In genomic region chr5:32124957-32125356, GRCm38 (mm10) we compare ENCODE assay signal across 25 mouse cellular contexts. TPM values are rescaled to one million over a fixed set of nuclear protein-coding genes. Genes with fewer than 3 reads are reported as not detected.
DNase-seq lines count a peak whose midpoint lies in the region; ATAC-seq and TF ChIP-seq lines count a peak whose summit lies in the region.
"Had no signal": no experiment of that assay in that cellular context is flagged by ENCODE, and none has a peak within 500 bp of the region (broad histone marks: within the 10 kb centered on the region; RNA-seq: fewer than 3 reads in every experiment).

No protein-coding gene starts in this region.

- WGBS in intestine, embryonic 14.5 days = 69% methylated on average over 6 of the region's 6 CpGs
- 42% methylated on average over 6 of the region's 6 CpGs for WGBS in intestine, postnatal 0 days
- WGBS in stomach, embryonic 15.5 days = 62% methylated on average over 6 of the region's 6 CpGs
- 96% methylated on average over 6 of the region's 6 CpGs for WGBS in thymus, adult 2 months

- H3K27ac ChIP-seq in intestine, embryonic 14.5 days (ENCODE audit: low read depth) = no peak overlapping the region
- H3K27ac ChIP-seq in intestine, postnatal 0 days (ENCODE audit: low read depth, low read length) = no peak overlapping the region
- H3K27ac ChIP-seq in stomach, embryonic 15.5 days = peak overlapping the region; percentile 48; the same call in 1 of the 2 replicates
- no peak overlapping the region for H3K27ac ChIP-seq in thymus, adult 2 months (ENCODE audit: control insufficient read depth, insufficient read depth, low read length)
- H3K27ac ChIP-seq: embryonic facial prominence, embryonic 12.5 days; heart, embryonic 15.5 days; hindbrain, embryonic 10.5 days; hindbrain, embryonic 13.5 days had no signal

- H3K4me1 ChIP-seq in intestine, embryonic 14.5 days (replicated peaks; ENCODE audit: control insufficient read depth, insufficient read depth, low read length) = no peaks in the 10 kb centered on the region; the same call in 1 of the 2 replicates
- no peaks in the 10 kb centered on the region for H3K4me1 ChIP-seq in intestine, postnatal 0 days (replicated peaks; ENCODE audit: control insufficient read depth, insufficient read depth, low read length)
- H3K4me1 ChIP-seq in stomach, embryonic 15.5 days = peaks cover 15% of the 10 kb centered on the region
- H3K4me1 ChIP-seq in thymus, adult 2 months (replicated peaks; ENCODE audit: control insufficient read depth, insufficient read depth, low read length) = no peaks in the 10 kb centered on the region
- H3K4me1 ChIP-seq: embryonic facial prominence, embryonic 12.5 days; heart, embryonic 12.5 days; heart, embryonic 15.5 days had no signal

- no peaks in the 10 kb centered on the region for H3K9me3 ChIP-seq in intestine, embryonic 14.5 days (ENCODE audit: control insufficient read depth, low read length)
- H3K9me3 ChIP-seq in intestine, postnatal 0 days (ENCODE audit: control insufficient read depth) = no peaks in the 10 kb centered on the region
- no peaks in the 10 kb centered on the region for H3K9me3 ChIP-seq in stomach, embryonic 15.5 days
- H3K9me3 ChIP-seq: embryonic facial prominence, embryonic 12.5 days; embryonic facial prominence, embryonic 15.5 days; heart, embryonic 12.5 days; heart, embryonic 15.5 days; hindbrain, embryonic 10.5 days; hindbrain, embryonic 13.5 days had no signal

- TF ChIP-seq CTCF in intestine, postnatal 0 days (IDR thresholded peaks at IDR 0.05; ENCODE audit: low read depth) = no peak
- TF ChIP-seq CTCF in thymus, adult 2 months (IDR thresholded peaks at IDR 0.05; ENCODE audit: borderline replicate concordance, control insufficient read depth, extremely low read depth, insufficient read depth, low read length, poor library complexity) = no peak

- H3K4me3 ChIP-seq in intestine, embryonic 14.5 days (ENCODE audit: low read depth, low read length) = no peak overlapping the region
- H3K4me3 ChIP-seq in intestine, postnatal 0 days (ENCODE audit: low read depth, low read length) = no peak overlapping the region
- H3K4me3 ChIP-seq in stomach, embryonic 15.5 days (replicated peaks) = no peak overlapping the region
- H3K4me3 ChIP-seq in thymus, adult 2 months (ENCODE audit: control insufficient read depth, insufficient read depth, low read length) = no peak overlapping the region
- H3K4me3 ChIP-seq: embryonic facial prominence, embryonic 12.5 days; embryonic facial prominence, embryonic 15.5 days; heart, embryonic 12.5 days; heart, embryonic 15.5 days; hindbrain, embryonic 10.5 days; hindbrain, embryonic 13.5 days had no signal

- no peak overlapping the region for H3K9ac ChIP-seq in intestine, embryonic 14.5 days (ENCODE audit: low read length)
- H3K9ac ChIP-seq in intestine, postnatal 0 days (ENCODE audit: low read depth, low read length) = no peak overlapping the region
- no peak overlapping the region for H3K9ac ChIP-seq in stomach, embryonic 15.5 days
- H3K9ac ChIP-seq: embryonic facial prominence, embryonic 12.5 days; embryonic facial prominence, embryonic 15.5 days; forebrain, postnatal 0 days; heart, embryonic 12.5 days; heart, embryonic 15.5 days; hindbrain, embryonic 13.5 days had no signal

- H3K36me3 ChIP-seq in intestine, embryonic 14.5 days (ENCODE audit: control insufficient read depth, insufficient read depth, low read length) = no peaks in the 10 kb centered on the region
- no peaks in the 10 kb centered on the region for H3K36me3 ChIP-seq in intestine, postnatal 0 days (ENCODE audit: control insufficient read depth, insufficient read depth)
- H3K36me3 ChIP-seq in stomach, embryonic 15.5 days = no peaks in the 10 kb centered on the region
- H3K36me3 ChIP-seq in thymus, adult 2 months (ENCODE audit: control insufficient read depth, insufficient read depth, low read length) = no peaks in the 10 kb centered on the region
- H3K36me3 ChIP-seq: embryonic facial prominence, embryonic 12.5 days; embryonic facial prominence, embryonic 15.5 days; heart, embryonic 12.5 days; heart, embryonic 15.5 days; hindbrain, embryonic 10.5 days; hindbrain, embryonic 13.5 days had no signal

- 0 out of 2 replicates have a peak, but pooled peaks have one; percentile 37 for ATAC-seq in intestine, embryonic 14.5 days (replicated peaks; ENCODE audit: low FRiP score, low TSS enrichment, low read depth)
- peak; percentile 32; the same call in 1 of the 2 replicates for ATAC-seq in intestine, postnatal 0 days
- no peak for ATAC-seq in stomach, embryonic 15.5 days (ENCODE audit: insufficient read depth, low FRiP score, low read depth)
- ATAC-seq: activated CD4-positive, CD25-positive, alpha-beta regulatory T cell, adult 4 months; forebrain, embryonic 14.5 days; forebrain, postnatal 0 days; hindbrain, embryonic 16.5 days had no signal

- no peaks in the 10 kb centered on the region for H3K27me3 ChIP-seq in intestine, embryonic 14.5 days (replicated peaks; ENCODE audit: control insufficient read depth, insufficient read depth, low read length)
- H3K27me3 ChIP-seq in intestine, postnatal 0 days (replicated peaks; ENCODE audit: control insufficient read depth, insufficient read depth, low read length) = no peaks in the 10 kb centered on the region
- no peaks in the 10 kb centered on the region for H3K27me3 ChIP-seq in stomach, embryonic 15.5 days (replicated peaks)
- H3K27me3 ChIP-seq in thymus, adult 2 months (ENCODE audit: control insufficient read depth, insufficient read depth, low read length) = no peaks in the 10 kb centered on the region
- H3K27me3 ChIP-seq: embryonic facial prominence, embryonic 12.5 days; embryonic facial prominence, embryonic 15.5 days had no signal

- DNase-seq in intestine, embryonic 14.5 days (ENCODE audit: low spot score) = no peak
- DNase-seq in lung, postnatal 25 days (ENCODE audit: low spot score) = no peak
- DNase-seq in cerebellum, postnatal 36 days = no peak
- DNase-seq in thymus, adult 2 months = no peak
- DNase-seq: adrenal gland, adult 8-10 months; adrenal gland, postnatal 25 days; cerebellum, adult 18-20 months; cerebellum, adult 9-10 months; cerebellum, postnatal 14 days; forebrain, postnatal 0 days; gastrocnemius, postnatal 25 days; heart, adult 18-20 months; heart, postnatal 10 days; heart, postnatal 36 days had no signal

- TF ChIP-seq POLR2A in thymus, adult 2 months (IDR thresholded peaks at IDR 0.05; ENCODE audit: control insufficient read depth, extremely low read depth, insufficient read depth, low read length, poor library complexity) = no peak

- H3K4me2 ChIP-seq in intestine, embryonic 14.5 days (ENCODE audit: low read length) = no peak overlapping the region
- no peak overlapping the region for H3K4me2 ChIP-seq in intestine, postnatal 0 days (replicated peaks; ENCODE audit: low read depth)
- no peak overlapping the region for H3K4me2 ChIP-seq in stomach, embryonic 15.5 days
- H3K4me2 ChIP-seq: embryonic facial prominence, embryonic 12.5 days; embryonic facial prominence, embryonic 15.5 days; heart, embryonic 12.5 days; heart, embryonic 15.5 days; hindbrain, embryonic 13.5 days had no signal

RNA-seq across cellular contexts. Expression of gene Fosl2, which starts 10.6 kb away (rescaled TPM):
- 10.1 and 10.2 TPM in 2 replicates for polyA plus RNA-seq in intestine, embryonic 14.5 days (2014; fragmentation: Nextera tagmentation; extraction: Ambion mirVana)
- 5.8 and 5.9 TPM in 2 replicates for polyA plus RNA-seq in intestine, postnatal 0 days (2015; fragmentation: Nextera tagmentation; extraction: Ambion mirVana)
- polyA plus RNA-seq in stomach, embryonic 15.5 days (2015; fragmentation: Nextera tagmentation; extraction: Ambion mirVana) = 11.4 and 11.5 TPM in 2 replicates
- polyA plus RNA-seq in thymus, adult 2 months (2012; rRNA removed) = 8.5 and 9.2 TPM in 2 replicates
